Mouse (Mus musculus) MEL (cell line): Measurements from ENCODE around the gene Zhx3. TPM values are rescaled to one million over a fixed set of nuclear protein-coding genes. Genes with fewer than 3 reads are reported as not detected.

Experiments used
- DNase-seq: peaks from one replicate; pipeline ENCODE4 v3.0.0; 2011; ENCODE audit warnings: low read depth, low spot score
- H3K27ac ChIP-seq: 2 replicates; pipeline ENCODE4 v1.5.1; 2012; ENCODE audit warnings: low read depth, mild to moderate bottlenecking, control low read depth, low read length, moderate library complexity; ENCODE audit not compliant: control insufficient read depth
- H3K27me3 ChIP-seq, 2 experiments: fragments of 150-350 bp in 1 of 2; sonication (generic) in 1 of 2; 2 replicates each; pipeline ENCODE4 v1.6.1; 2012; ENCODE audit warnings: low read length in 2 of 2, mild to moderate bottlenecking in 2 of 2, improper control_type of control experiment in 1 of 2, moderate library complexity in 1 of 2; ENCODE audit not compliant: insufficient read depth in 2 of 2, control insufficient read depth in 1 of 2
- H3K36me3 ChIP-seq, 2 experiments: 2 replicates each; pipeline ENCODE4 v1.6.1; 2012 to 2014; ENCODE audit warnings: low read length in 2 of 2, improper control_type of control experiment in 1 of 2, inconsistent platforms in 1 of 2, mild to moderate bottlenecking in 1 of 2; ENCODE audit not compliant: insufficient read depth in 2 of 2, control insufficient read depth in 1 of 2
- H3K4me1 ChIP-seq, 2 experiments: fragments of 150-350 bp in 1 of 2; sonication (generic) in 1 of 2; 2 replicates each; pipeline ENCODE4 v1.6.1; 2012; ENCODE audit warnings: low read length in 2 of 2, improper control_type of control experiment in 1 of 2, mild to moderate bottlenecking in 1 of 2; ENCODE audit not compliant: insufficient read depth in 2 of 2, control insufficient read depth in 1 of 2
- H3K4me3 ChIP-seq, 2 experiments: fragments of 150-350 bp in 1 of 2; sonication (generic) in 1 of 2; 2 replicates each; pipeline ENCODE4 v1.5.1; 2012; ENCODE audit warnings: low read depth in 2 of 2, low read length in 2 of 2, mild to moderate bottlenecking in 2 of 2, moderate library complexity in 2 of 2, control low read depth in 1 of 2, improper control_type of control experiment in 1 of 2; ENCODE audit not compliant: control insufficient read depth in 1 of 2, insufficient read depth in 1 of 2
- H3K79me2 ChIP-seq: 2 replicates; pipeline ENCODE4 v1.6.1; 2012; ENCODE audit warnings: mild to moderate bottlenecking, low read length, moderate library complexity; ENCODE audit not compliant: control insufficient read depth, poor library complexity, insufficient read depth
- H3K9ac ChIP-seq: 2 replicates; pipeline ENCODE4 v1.6.1; 2012; ENCODE audit warnings: low read depth, mild to moderate bottlenecking, control low read depth, low read length, moderate library complexity; ENCODE audit not compliant: control insufficient read depth, poor library complexity, severe bottlenecking
- H3K9me3 ChIP-seq: fragments of 150-350 bp; sonication (generic); replicated peaks from 2 replicates; pipeline ENCODE4 v1.6.1; 2012; ENCODE audit warnings: mild to moderate bottlenecking, low read length, improper control_type of control experiment, moderate library complexity; ENCODE audit not compliant: insufficient read depth
- BHLHE40 ChIP-seq: IDR thresholded peaks from 2 replicates; pipeline ENCODE4 v1.6.1; 2012; ENCODE audit warnings: low read depth, mild to moderate bottlenecking, inconsistent platforms, low read length, improper control_type of control experiment, borderline replicate concordance
- CHD2 ChIP-seq: IDR thresholded peaks from 2 replicates; pipeline ENCODE4 v1.6.1; 2011; ENCODE audit warnings: low read length, improper control_type of control experiment
- CTCF ChIP-seq, 3 experiments: IDR thresholded peaks in 2 of 3; conservative IDR thresholded peaks in 1 of 3; 2 replicates each; pipeline ENCODE4 v1.5.1; 2011 to 2012; ENCODE audit warnings: low read length in 3 of 3, low read depth in 2 of 3, mild to moderate bottlenecking in 2 of 3, improper control_type of control experiment in 1 of 3, inconsistent platforms in 1 of 3, mixed read lengths in 1 of 3, moderate library complexity in 1 of 3; ENCODE audit not compliant: control insufficient read depth in 1 of 3, insufficient read depth in 1 of 3, poor library complexity in 1 of 3, severe bottlenecking in 1 of 3
- E2F4 ChIP-seq: IDR thresholded peaks from 2 replicates; pipeline ENCODE4 v1.6.1; 2011; ENCODE audit warnings: low read depth, low read length, improper control_type of control experiment, borderline replicate concordance
- ELF1 ChIP-seq: IDR thresholded peaks from 2 replicates; pipeline ENCODE4 v1.6.1; 2014; ENCODE audit warnings: low read depth, mild to moderate bottlenecking, inconsistent platforms, low read length, improper control_type of control experiment, moderate library complexity
- EP300 ChIP-seq, 2 experiments: IDR thresholded peaks; 2 replicates each; pipeline ENCODE4 v1.6.1; 2011; ENCODE audit warnings: improper control_type of control experiment in 2 of 2, low read length in 2 of 2, low read depth in 1 of 2, mild to moderate bottlenecking in 1 of 2
- ETS1 ChIP-seq: IDR thresholded peaks from 2 replicates; pipeline ENCODE4 v1.6.1; 2012; ENCODE audit warnings: low read depth, mild to moderate bottlenecking, inconsistent platforms, low read length, improper control_type of control experiment, moderate library complexity
- GABPA ChIP-seq: IDR thresholded peaks from 2 replicates; pipeline ENCODE4 v1.6.1; 2012; ENCODE audit warnings: low read depth, mild to moderate bottlenecking, inconsistent platforms, low read length, improper control_type of control experiment, moderate library complexity
- GATA1 ChIP-seq: IDR thresholded peaks from 2 replicates; pipeline ENCODE4 v1.6.1; 2011; ENCODE audit warnings: low read depth, low read length, improper control_type of control experiment
- HCFC1 ChIP-seq: IDR thresholded peaks from 2 replicates; pipeline ENCODE4 v1.6.1; 2012; ENCODE audit warnings: low read depth, mild to moderate bottlenecking, inconsistent platforms, low read length, improper control_type of control experiment, moderate library complexity
- KAT2A ChIP-seq: conservative IDR thresholded peaks from 2 replicates; pipeline ENCODE4 v1.6.1; 2012; ENCODE audit warnings: low read depth, low read length, improper control_type of control experiment, inconsistent platforms
- MAFK ChIP-seq: IDR thresholded peaks from 2 replicates; pipeline ENCODE4 v1.6.1; 2011; ENCODE audit warnings: low read depth, mild to moderate bottlenecking, low read length, improper control_type of control experiment, borderline replicate concordance
- MAX ChIP-seq: IDR thresholded peaks from 2 replicates; pipeline ENCODE4 v1.6.1; 2011; ENCODE audit warnings: low read length, improper control_type of control experiment
- MAZ ChIP-seq: IDR thresholded peaks from 2 replicates; pipeline ENCODE4 v1.6.1; 2012; ENCODE audit warnings: low read depth, mild to moderate bottlenecking, inconsistent platforms, low read length, improper control_type of control experiment
- MEF2A ChIP-seq: IDR thresholded peaks from 2 replicates; pipeline ENCODE4 v1.6.1; 2014; ENCODE audit warnings: low read depth, mild to moderate bottlenecking, inconsistent platforms, low read length, improper control_type of control experiment; ENCODE audit not compliant: poor library complexity, insufficient replicate concordance, severe bottlenecking; ENCODE audit errors: extremely low read depth
- MXI1 ChIP-seq: IDR thresholded peaks from 2 replicates; pipeline ENCODE4 v1.6.1; 2011; ENCODE audit warnings: mild to moderate bottlenecking, low read depth, low read length, improper control_type of control experiment
- MYB ChIP-seq: IDR thresholded peaks from 2 replicates; pipeline ENCODE4 v1.6.1; 2011; ENCODE audit warnings: mild to moderate bottlenecking, low read depth, low read length, improper control_type of control experiment
- MYC ChIP-seq: IDR thresholded peaks from 2 replicates; pipeline ENCODE4 v1.6.1; 2011; ENCODE audit warnings: low read depth, mild to moderate bottlenecking, low read length, improper control_type of control experiment, moderate library complexity
- POLR2AphosphoS2 ChIP-seq: IDR thresholded peaks from 2 replicates; pipeline ENCODE4 v1.6.1; 2011; ENCODE audit warnings: low read length, improper control_type of control experiment
- POLR2AphosphoS5 ChIP-seq: IDR thresholded peaks from 2 replicates; pipeline ENCODE4 v1.6.1; 2012; ENCODE audit warnings: low read depth, borderline replicate concordance, mild to moderate bottlenecking, inconsistent platforms, low read length, moderate library complexity, mixed read lengths
- RAD21 ChIP-seq: IDR thresholded peaks from 2 replicates; pipeline ENCODE4 v1.6.1; 2011; ENCODE audit warnings: mild to moderate bottlenecking, low read depth, low read length, improper control_type of control experiment
- RCOR1 ChIP-seq: IDR thresholded peaks from 2 replicates; pipeline ENCODE4 v1.6.1; 2012; ENCODE audit warnings: low read depth, mild to moderate bottlenecking, inconsistent platforms, low read length, improper control_type of control experiment
- SIN3A ChIP-seq: IDR thresholded peaks from 2 replicates; pipeline ENCODE4 v1.6.1; 2012; ENCODE audit warnings: low read length, improper control_type of control experiment, inconsistent platforms
- SMC3 ChIP-seq: IDR thresholded peaks from 2 replicates; pipeline ENCODE4 v1.6.1; 2011; ENCODE audit warnings: low read depth, low read length, improper control_type of control experiment
- TCF12 ChIP-seq: IDR thresholded peaks from 2 replicates; pipeline ENCODE4 v1.6.1; 2014; ENCODE audit warnings: low read depth, mild to moderate bottlenecking, inconsistent platforms, low read length, improper control_type of control experiment, moderate library complexity
- USF2 ChIP-seq, 2 experiments: IDR thresholded peaks; 2 replicates each; pipeline ENCODE4 v1.6.1; 2011 to 2012; ENCODE audit warnings: improper control_type of control experiment in 2 of 2, low read length in 2 of 2, borderline replicate concordance in 1 of 2, inconsistent platforms in 1 of 2, low read depth in 1 of 2, mild to moderate bottlenecking in 1 of 2; ENCODE audit not compliant: insufficient read depth in 1 of 2
- ZC3H11A ChIP-seq: IDR thresholded peaks from 2 replicates; pipeline ENCODE4 v1.6.1; 2012; ENCODE audit warnings: low read depth, mild to moderate bottlenecking, inconsistent platforms, low read length, improper control_type of control experiment
- ZKSCAN1 ChIP-seq: IDR thresholded peaks from 2 replicates; pipeline ENCODE4 v1.6.1; 2012; ENCODE audit warnings: low read depth, mild to moderate bottlenecking, inconsistent platforms, low read length, improper control_type of control experiment, moderate library complexity
- ZNF384 ChIP-seq: IDR thresholded peaks from 2 replicates; pipeline ENCODE4 v1.6.1; 2012; ENCODE audit warnings: low read depth, mild to moderate bottlenecking, inconsistent platforms, low read length, improper control_type of control experiment
- polyA plus RNA-seq, 2 experiments: library from polyadenylated mRNA; stranded (reverse) in 1 of 2; unstranded in 1 of 2; fragments of >175 nt in 1 of 2; fragments of >200 nt in 1 of 2; gene quantifications; 2 replicates each; pipeline versions ENCODE4 v1.2.1 to v1.2.4; 2012; ENCODE audit warnings: low replicate concordance in 2 of 2, low read depth in 1 of 2; ENCODE audit not compliant: insufficient read length in 2 of 2, insufficient read depth in 1 of 2, missing spikeins in 1 of 2
- total RNA-seq: library from RNA; depleted of rRNA; stranded (reverse); fragments of 300-350 nt; gene quantifications from 2 replicates; pipeline ENCODE4 v1.2.3, GENCODE M21; 2012

Gene Zhx3
- total and polyA plus RNA-seq, 3 experiments: 4.4 to 4.8 TPM; not detected in 1

GRCm38 (mm10) chr2:160707673-160708072 is 165.1 kb downstream of the Zhx3 start:
- peaks cover 5 to 18% of the 10 kb centered on the region in 2 experiments for H3K4me1 ChIP-seq
- no peak overlapping the region for H3K27ac ChIP-seq
- peaks cover 31% of the 10 kb centered on the region in 2 experiments for H3K36me3 ChIP-seq
- no peaks in the 10 kb centered on the region for H3K27me3 ChIP-seq
- H3K4me3 ChIP-seq: no peak overlapping the region
- peak; percentile 58 for DNase-seq
- H3K9me3 ChIP-seq: no peaks in the 10 kb centered on the region
- H3K79me2 ChIP-seq: no peaks in the 10 kb centered on the region
- no peak overlapping the region for H3K9ac ChIP-seq
- TF ChIP-seq GATA1: peak; percentile 87
- no peak for TF ChIP-seq ZNF384
- peak; percentile 31 to 48; a peak in 3 of 4 replicates for TF ChIP-seq EP300 (IDR thresholded peaks at IDR 0.05; ENCODE audit: low read depth in 1 of 2, low read length in 2 of 2)
- TF ChIP-seq MXI1: peak; percentile 54; the same call in 1 of the 2 replicates
- TF ChIP-seq SIN3A: no peak
- 0 out of 2 replicates have a peak, but pooled peaks have one; percentile 16 for TF ChIP-seq ETS1
- peak; percentile 11; the same call in 1 of the 2 replicates for TF ChIP-seq TCF12
- TF ChIP-seq SMC3: no peak

DNA sequence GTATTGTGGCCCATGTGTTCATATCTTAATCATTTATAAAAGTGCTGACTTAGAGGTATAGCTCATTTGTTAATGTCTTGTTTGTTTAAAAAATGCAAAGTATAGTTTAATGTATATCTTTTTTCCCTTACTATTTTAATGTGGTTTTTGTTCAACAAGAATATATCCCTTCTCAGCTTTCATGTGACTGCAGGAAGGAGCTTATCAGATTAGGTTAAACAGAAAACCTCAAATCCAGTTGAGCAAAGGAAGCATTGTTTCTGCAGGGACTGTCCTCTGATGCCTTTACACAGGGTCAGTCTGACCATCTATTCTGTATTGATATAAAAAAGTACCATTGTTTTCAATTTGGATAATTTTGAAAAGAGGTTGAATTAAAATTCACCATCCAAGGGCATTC is 170.0 kb downstream of the Zhx3 start:
- Histone ChIP-seq H3K27me3 (no peaks in the 10 kb centered on the region), H3K9me3 (no peaks in the 10 kb centered on the region), H3K27ac (no peak overlapping the region), H3K9ac (no peak overlapping the region), H3K4me1 (peaks cover 7 to 32% of the 10 kb centered on the region in 2 experiments), H3K79me2 (no peaks in the 10 kb centered on the region), H3K4me3 (no peak overlapping the region), H3K36me3 (peaks cover 44 to 50% of the 10 kb centered on the region in 2 experiments)
- DNase-seq: peak; percentile 33
- TF ChIP-seq POLR2AphosphoS2 (no peak), MAX (no peak), ZC3H11A (no peak), RAD21 (no peak), MYC (no peak), HCFC1 (no peak), CHD2 (no peak), KAT2A (no peak; the same call in 1 of the 2 replicates), MXI1 (peak; percentile 55; the same call in 1 of the 2 replicates), USF2 (IDR thresholded peaks at IDR 0.05; ENCODE audit: borderline replicate concordance in 1 of 2, insufficient read depth in 1 of 2, low read depth in 1 of 2, low read length in 2 of 2) (no peak), ZNF384 (0 out of 2 replicates have a peak, but pooled peaks have one; percentile 19), POLR2AphosphoS5 (no peak), MAFK (peak; percentile 71; the same call in 1 of the 2 replicates), SIN3A (peak; percentile 53; the same call in 1 of the 2 replicates), CTCF (IDR thresholded peaks at IDR 0.05 in 2 of 3, conservative IDR thresholded peaks at IDR 0.05 in 1 of 3; ENCODE audit: control insufficient read depth in 1 of 3, insufficient read depth in 1 of 3, low read depth in 2 of 3, low read length in 3 of 3, poor library complexity in 1 of 3, severe bottlenecking in 1 of 3) (no peak), EP300 (IDR thresholded peaks at IDR 0.05; ENCODE audit: low read depth in 1 of 2, low read length in 2 of 2) (peak; percentile 80 to 87), MAZ (no peak), GATA1 (peak; percentile 90), TCF12 (peak; percentile 66), ELF1 (no peak), BHLHE40 (peak; percentile 68; the same call in 1 of the 2 replicates), ETS1 (peak; percentile 63), GABPA (no peak), MEF2A (no peak), RCOR1 (peak; percentile 78), E2F4 (no peak), ZKSCAN1 (no peak), MYB (peak; percentile 64; the same call in 1 of the 2 replicates)
